Mouse (Mus musculus) small intestine, adult 2 months (tissue): Measurements from ENCODE around the gene Cfap58.

Experiments
- CTCF ChIP-seq: fragments of 200-500 bp; IDR thresholded peaks from 2 replicates; pipeline ENCODE4 v1.5.1; 2012; ENCODE audit warnings: low read depth, mild to moderate bottlenecking, control low read depth, inconsistent platforms, low read length, moderate library complexity, mixed read lengths; ENCODE audit not compliant: insufficient replicate concordance, insufficient read length; ENCODE audit errors: extremely low read depth
- POLR2A ChIP-seq: fragments of 200-500 bp; IDR thresholded peaks from 2 replicates; pipeline ENCODE4 v1.6.1; 2012; ENCODE audit warnings: low read depth, mild to moderate bottlenecking, control low read depth, inconsistent platforms, low read length, moderate library complexity

- TF ChIP-seq CTCF = peak; percentile 19; the same call in 1 of the 2 replicates
- peak; percentile 57; the same call in 1 of the 2 replicates for TF ChIP-seq POLR2A
These were observed 18.1 kb upstream of the Cfap58 start, which contains the start of the genes Cfap43 and Itprip for GRCm38 (mm10) chr19:47919126-47919965.
